Mouse (Mus musculus): ENCODE data around the gene Vax1.

The Vax1 gene

GRCm38 (mm10) chr19:59173341-59174015 lies 3.6 kb upstream of the Vax1 start:
- TF ChIP-seq GATA4 (IDR thresholded peaks at IDR 0.05; ENCODE audit: insufficient replicate concordance, low read length) = no peak

GRCm38 (mm10) chr19:59172781-59173180 lies 2.9 kb upstream of the Vax1 start:
- no peak for TF ChIP-seq GATA4 (IDR thresholded peaks at IDR 0.05; ENCODE audit: insufficient replicate concordance, low read length)

GRCm38 (mm10) chr19:59171871-59172245 lies 2.0 kb upstream of the Vax1 start:
- TF ChIP-seq GATA4 (IDR thresholded peaks at IDR 0.05; ENCODE audit: insufficient replicate concordance, low read length) = no peak

GRCm38 (mm10) chr19:59171151-59171870 lies 1.5 kb upstream of the Vax1 start:
- no peak for TF ChIP-seq GATA4 (IDR thresholded peaks at IDR 0.05; ENCODE audit: insufficient replicate concordance, low read length)

GRCm38 (mm10) chr19:59170766-59171095 lies 875 bp upstream of the Vax1 start:
- no peak for TF ChIP-seq GATA4 (IDR thresholded peaks at IDR 0.05; ENCODE audit: insufficient replicate concordance, low read length)

- no peak for TF ChIP-seq GATA4 (IDR thresholded peaks at IDR 0.05; ENCODE audit: insufficient replicate concordance, low read length)
Observed at GRCm38 (mm10) chr19:59169143-59169935, 517 bp downstream of the Vax1 start.

- TF ChIP-seq GATA4 (IDR thresholded peaks at IDR 0.05; ENCODE audit: insufficient replicate concordance, low read length) = no peak
Observed at GRCm38 (mm10) chr19:59168386-59168905, 1.4 kb downstream of the Vax1 start.

- TF ChIP-seq GATA4 (IDR thresholded peaks at IDR 0.05; ENCODE audit: insufficient replicate concordance, low read length) = no peak
Observed at GRCm38 (mm10) chr19:59167871-59168270, 2.0 kb downstream of the Vax1 start.

GRCm38 (mm10) chr19:59166879-59167278 lies 3.0 kb downstream of the Vax1 start:
- TF ChIP-seq GATA4 (IDR thresholded peaks at IDR 0.05; ENCODE audit: insufficient replicate concordance, low read length) = no peak

GRCm38 (mm10) chr19:59166311-59166761 lies 3.5 kb downstream of the Vax1 start:
- TF ChIP-seq GATA4 (IDR thresholded peaks at IDR 0.05; ENCODE audit: insufficient replicate concordance, low read length) = no peak

GRCm38 (mm10) chr19:59165577-59165976 lies 4.3 kb downstream of the Vax1 start:
- TF ChIP-seq GATA4 (IDR thresholded peaks at IDR 0.05; ENCODE audit: insufficient replicate concordance, low read length) = no peak

- TF ChIP-seq GATA4 (IDR thresholded peaks at IDR 0.05; ENCODE audit: insufficient replicate concordance, low read length) = no peak
Observed at GRCm38 (mm10) chr19:59164896-59165560, 4.8 kb downstream of the Vax1 start.

GRCm38 (mm10) chr19:59164111-59164510 lies 5.7 kb downstream of the Vax1 start:
- TF ChIP-seq GATA4 (IDR thresholded peaks at IDR 0.05; ENCODE audit: insufficient replicate concordance, low read length) = no peak

- TF ChIP-seq GATA4 (IDR thresholded peaks at IDR 0.05; ENCODE audit: insufficient replicate concordance, low read length) = no peak
Observed at GRCm38 (mm10) chr19:59156702-59157101, 13.2 kb downstream of the Vax1 start.

GRCm38 (mm10) chr19:59154171-59154570 lies 15.7 kb downstream of the Vax1 start:
- TF ChIP-seq GATA4 (IDR thresholded peaks at IDR 0.05; ENCODE audit: insufficient replicate concordance, low read length) = no peak
